Mouse (Mus musculus): ENCODE results near the gene Prpsap2.

GRCm38 (mm10) chr11:61692996-61693395 lies 68.9 kb downstream of the Prpsap2 start:
- TF ChIP-seq CTCF (IDR thresholded peaks at IDR 0.05; ENCODE audit: low read depth, low read length) (no peak), POLR2A (IDR thresholded peaks at IDR 0.05; ENCODE audit: extremely low read depth, insufficient read depth, low read length) (no peak)
